Mouse (Mus musculus) retina, postnatal 7 days (tissue): ENCODE results near the gene Tnfrsf23.
"Not testable (repeated sequence)": the region's sequence is repeated elsewhere in the genome, so short reads cannot be mapped to it uniquely, and the experiment has no call there.

Source experiments
- DNase-seq: peaks from one replicate; pipeline ENCODE4 v3.0.0-alpha.2; 2012; ENCODE audit warnings: low read depth, low spot score

Gene Tnfrsf23

GRCm38 (mm10) chr7:143685359-143686067 is at the start of gene Tnfrsf23:
Tnfrsf23 (minus strand) TSS chr7:143685872.
- peak; percentile 19 for DNase-seq

GRCm38 (mm10) chr7:143733746-143734145 is 48.1 kb upstream of the Tnfrsf23 start:
- no peak for DNase-seq

- no peak for DNase-seq
These were observed 44.2 kb upstream of the Tnfrsf23 start for GRCm38 (mm10) chr7:143729886-143730285.

- no peak for DNase-seq
These were observed 40.7 kb upstream of the Tnfrsf23 start for GRCm38 (mm10) chr7:143726396-143726795.

GRCm38 (mm10) chr7:143723841-143724240 is 38.2 kb upstream of the Tnfrsf23 start:
- no peak for DNase-seq

- DNase-seq = no peak
These were observed 37.0 kb upstream of the Tnfrsf23 start for GRCm38 (mm10) chr7:143722646-143723045.

- DNase-seq = no peak
These were observed 32.1 kb upstream of the Tnfrsf23 start for GRCm38 (mm10) chr7:143717811-143718210.

GRCm38 (mm10) chr7:143713421-143713820 is 27.7 kb upstream of the Tnfrsf23 start:
- DNase-seq = no peak

GRCm38 (mm10) chr7:143712771-143713348 is 27.2 kb upstream of the Tnfrsf23 start:
- DNase-seq = no peak

GRCm38 (mm10) chr7:143712023-143712422 is 26.4 kb upstream of the Tnfrsf23 start:
- DNase-seq = no peak

- no peak for DNase-seq
These were observed 25.7 kb upstream of the Tnfrsf23 start for GRCm38 (mm10) chr7:143711381-143711780.

- no peak for DNase-seq
These were observed 23.7 kb upstream of the Tnfrsf23 start for GRCm38 (mm10) chr7:143709395-143709794.

- peak; percentile 93 for DNase-seq
These were observed 21.2 kb upstream of the Tnfrsf23 start for GRCm38 (mm10) chr7:143706697-143707438.

GRCm38 (mm10) chr7:143696140-143696539 is 10.5 kb upstream of the Tnfrsf23 start:
- DNase-seq = no peak

GRCm38 (mm10) chr7:143694550-143694949 is 8.9 kb upstream of the Tnfrsf23 start:
- no peak for DNase-seq

- no peak for DNase-seq
These were observed 7.3 kb upstream of the Tnfrsf23 start for GRCm38 (mm10) chr7:143692746-143693510.

GRCm38 (mm10) chr7:143691909-143692308 is 6.2 kb upstream of the Tnfrsf23 start:
- DNase-seq = no peak

- DNase-seq = no peak
These were observed 5.5 kb upstream of the Tnfrsf23 start for GRCm38 (mm10) chr7:143691181-143691580.

- no peak for DNase-seq
These were observed 4.3 kb upstream of the Tnfrsf23 start for GRCm38 (mm10) chr7:143689946-143690345.

- DNase-seq = no peak
These were observed 3.8 kb upstream of the Tnfrsf23 start for GRCm38 (mm10) chr7:143689481-143689880.

GRCm38 (mm10) chr7:143686676-143687075 is 1.0 kb upstream of the Tnfrsf23 start:
- not testable (repeated sequence) for DNase-seq

- not testable (repeated sequence) for DNase-seq
These were observed 519 bp upstream of the Tnfrsf23 start for GRCm38 (mm10) chr7:143686191-143686590.
